Mouse (Mus musculus) limb, embryonic 14.5 days (tissue): ENCODE measurements around the gene Ebf1. TPM values are rescaled to one million over a fixed set of nuclear protein-coding genes. Genes with fewer than 3 reads are reported as not detected.

Experiments used
- ATAC-seq: fragments of 200-750 bp; cut with Nextera tagmentation; 2 replicates; pipeline ENCODE4 v1.8.0; 2017; ENCODE audit warnings: low read depth, moderate number of reproducible peaks, moderate TSS enrichment; ENCODE audit not compliant: low FRiP score
- DNase-seq: peaks from one replicate; pipeline ENCODE4 v3.0.0-alpha.2; 2015; ENCODE audit warnings: low spot score
- H3K27ac ChIP-seq: fragments of 300-500 bp; sonication (generic); replicated peaks from 2 replicates; pipeline ENCODE4 v1.5.1; 2014; ENCODE audit warnings: low read depth, mild to moderate bottlenecking, low read length, moderate library complexity, mixed read lengths
- H3K27me3 ChIP-seq: fragments of 300-500 bp; sonication (generic); 2 replicates; pipeline ENCODE4 v1.6.1; 2014; ENCODE audit warnings: low read length, mixed read lengths; ENCODE audit not compliant: control insufficient read depth, insufficient read depth
- H3K36me3 ChIP-seq: fragments of 300-500 bp; sonication (generic); 2 replicates; pipeline ENCODE4 v1.6.1; 2014; ENCODE audit warnings: mild to moderate bottlenecking, low read length, moderate library complexity, mixed read lengths; ENCODE audit not compliant: control insufficient read depth, insufficient read depth
- H3K4me1 ChIP-seq: fragments of 300-500 bp; sonication (generic); 2 replicates; pipeline ENCODE4 v1.6.1; 2014; ENCODE audit warnings: antibody characterized with exemption, low read length, mixed read lengths; ENCODE audit not compliant: control insufficient read depth, insufficient read depth
- H3K4me2 ChIP-seq: fragments of 300-500 bp; sonication (generic); replicated peaks from 2 replicates; pipeline ENCODE4 v1.6.1; 2014; ENCODE audit warnings: low read depth, mild to moderate bottlenecking, low read length, moderate library complexity; ENCODE audit not compliant: severe bottlenecking
- H3K4me3 ChIP-seq: fragments of 300-500 bp; sonication (generic); replicated peaks from 2 replicates; pipeline ENCODE4 v1.5.1; 2014; ENCODE audit warnings: low read length
- H3K9ac ChIP-seq: fragments of 300-500 bp; sonication (generic); 2 replicates; pipeline ENCODE4 v1.6.1; 2014; ENCODE audit warnings: mild to moderate bottlenecking, low read depth, low read length, moderate library complexity; ENCODE audit not compliant: severe bottlenecking
- H3K9me3 ChIP-seq: fragments of 300-500 bp; sonication (generic); 2 replicates; pipeline ENCODE4 v1.6.1; 2016; ENCODE audit warnings: low read length; ENCODE audit not compliant: control insufficient read depth
- POLR2A ChIP-seq: fragments of 200-500 bp; IDR thresholded peaks from 2 replicates; pipeline ENCODE4 v1.8.0; 2012; ENCODE audit warnings: inconsistent platforms, mild to moderate bottlenecking, moderate library complexity, borderline replicate concordance; ENCODE audit not compliant: insufficient read depth, insufficient read length; ENCODE audit errors: extremely low read depth
- WGBS: fragments of 180-500 bp; shearing (Covaris S2); extraction: QIAGEN DNeasy Blood & Tissue Kit; methylation state at CpG from one replicate; pipeline ENCODE4 v1.1.7; 2014; 5-methylcytosine and 5-hydroxymethylcytosine counted together
- polyA plus RNA-seq, 2 experiments: library from polyadenylated mRNA; depleted of rRNA in 1 of 2; stranded (reverse) in 1 of 2; unstranded in 1 of 2; fragments of >200 nt; fragmentation: Nextera tagmentation in 1 of 2; extraction: Ambion mirVana in 1 of 2; gene quantifications; 2 replicates each; pipeline versions ENCODE4 v1.2.1 to v1.2.3; 2012 to 2014

The Ebf1 gene
- polyA plus RNA-seq, 2 experiments: 42.9 to 71.4 TPM

- WGBS: 13% methylated on average over 3 of the region's 3 CpGs
- no peak overlapping the region for H3K4me3 ChIP-seq
- DNase-seq (no peak), ATAC-seq (no peak)
- H3K36me3 ChIP-seq: 0 out of 2 replicates have a peak, but pooled peaks cover 2% of the 10 kb centered on the region
- H3K9me3 ChIP-seq: no peaks in the 10 kb centered on the region
- H3K27me3 ChIP-seq: no peaks in the 10 kb centered on the region
- no peak overlapping the region for H3K4me2 ChIP-seq
- no peak overlapping the region for H3K9ac ChIP-seq
- H3K27ac ChIP-seq: no peak overlapping the region
- TF ChIP-seq POLR2A: no peak
- H3K4me1 ChIP-seq: 0 out of 2 replicates have a peak, but pooled peaks cover 3% of the 10 kb centered on the region
Measured at GRCm38 (mm10) chr11:44792816-44793215, 175.7 kb downstream of the Ebf1 start.

GRCm38 (mm10) chr11:44794883-44795282, 177.8 kb downstream of the Ebf1 start:
- peaks cover 11% of the 10 kb centered on the region for H3K4me1 ChIP-seq
- no peaks in the 10 kb centered on the region for H3K9me3 ChIP-seq
- H3K27me3 ChIP-seq: no peaks in the 10 kb centered on the region
- DNase-seq (no peak), ATAC-seq (no peak)
- TF ChIP-seq POLR2A: no peak
- H3K36me3 ChIP-seq: 0 out of 2 replicates have a peak, but pooled peaks cover 2% of the 10 kb centered on the region
- H3K4me2 ChIP-seq: no peak overlapping the region
- WGBS: 85% methylated on average over 4 of the region's 4 CpGs
- no peak overlapping the region for H3K4me3 ChIP-seq
- H3K27ac ChIP-seq: no peak overlapping the region
- no peak overlapping the region for H3K9ac ChIP-seq

GRCm38 (mm10) chr11:44795767-44796166, 178.7 kb downstream of the Ebf1 start:
- no peak for ATAC-seq
- Histone ChIP-seq H3K9ac (no peak overlapping the region), H3K4me1 (peaks cover 14% of the 10 kb centered on the region), H3K4me3 (no peak overlapping the region), H3K36me3 (0 out of 2 replicates have a peak, but pooled peaks cover 2% of the 10 kb centered on the region), H3K27ac (no peak overlapping the region), H3K4me2 (no peak overlapping the region), H3K9me3 (no peaks in the 10 kb centered on the region), H3K27me3 (no peaks in the 10 kb centered on the region)
- DNase-seq: no peak
- no peak for TF ChIP-seq POLR2A
- WGBS: 70% methylated on average over 3 of the region's 3 CpGs

- Histone ChIP-seq H3K9ac (no peak overlapping the region), H3K27me3 (no peaks in the 10 kb centered on the region), H3K4me3 (no peak overlapping the region), H3K4me2 (no peak overlapping the region), H3K9me3 (no peaks in the 10 kb centered on the region), H3K36me3 (0 out of 2 replicates have a peak, but pooled peaks cover 2% of the 10 kb centered on the region), H3K27ac (no peak overlapping the region), H3K4me1 (peaks cover 23% of the 10 kb centered on the region)
- peak; percentile 32; the same call in 1 of the 2 replicates for ATAC-seq
- TF ChIP-seq POLR2A: no peak
- DNase-seq: no peak
- WGBS: 15% methylated on average over 3 of the region's 3 CpGs
Measured at GRCm38 (mm10) chr11:44798270-44798669, 181.2 kb downstream of the Ebf1 start.

GRCm38 (mm10) chr11:44804046-44804445, 186.9 kb downstream of the Ebf1 start:
- H3K4me3 ChIP-seq: no peak overlapping the region
- no peak for ATAC-seq
- no peaks in the 10 kb centered on the region for H3K36me3 ChIP-seq
- no peak overlapping the region for H3K27ac ChIP-seq
- 85% methylated on average over 7 of the region's 7 CpGs for whole genome bisulfite sequencing
- DNase-seq: no peak
- no peak for TF ChIP-seq POLR2A
- no peak overlapping the region for H3K9ac ChIP-seq
- H3K4me2 ChIP-seq: no peak overlapping the region
- H3K9me3 ChIP-seq: no peaks in the 10 kb centered on the region
- no peaks in the 10 kb centered on the region for H3K27me3 ChIP-seq
- peaks cover 23% of the 10 kb centered on the region for H3K4me1 ChIP-seq

- ATAC-seq: no peak
Measured at GRCm38 (mm10) chr11:44806589-44806988, 189.5 kb downstream of the Ebf1 start.

More at GRCm38 (mm10) chr11:44806589-44806988, 189.5 kb downstream of the Ebf1 start:
- H3K4me1 ChIP-seq: peaks cover 15% of the 10 kb centered on the region
- H3K27me3 ChIP-seq: no peaks in the 10 kb centered on the region
- no peak for TF ChIP-seq POLR2A
- no peak overlapping the region for H3K4me2 ChIP-seq
- H3K9me3 ChIP-seq: no peaks in the 10 kb centered on the region
- 18% methylated on average over 11 of the region's 11 CpGs for WGBS
- no peak overlapping the region for H3K4me3 ChIP-seq
- no peak overlapping the region for H3K27ac ChIP-seq
- no peak for DNase-seq
- H3K9ac ChIP-seq: no peak overlapping the region
- H3K36me3 ChIP-seq: no peaks in the 10 kb centered on the region
